Mouse (Mus musculus): ENCODE data around the gene Pkdcc.

DNA sequence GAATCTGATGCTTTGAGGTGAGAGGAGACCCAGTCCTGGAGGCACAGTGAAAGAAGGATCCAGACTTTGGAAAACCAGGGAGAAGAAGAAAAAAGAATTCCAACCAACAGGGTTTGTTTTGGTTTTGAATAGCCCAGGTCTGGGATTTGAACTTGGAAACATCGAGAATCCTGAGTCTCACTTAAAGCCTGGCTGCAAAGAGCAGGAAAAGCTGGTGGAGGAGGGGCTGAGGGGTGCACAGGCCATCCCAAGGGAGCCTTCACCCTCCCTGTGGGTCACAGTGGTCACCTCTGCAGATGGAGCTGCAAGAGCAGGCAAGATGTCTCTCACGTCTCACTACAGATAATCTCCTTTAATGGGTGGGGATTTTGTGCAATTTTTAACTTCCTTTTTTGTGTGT lies 6.6 kb upstream of the Pkdcc start:
- TF ChIP-seq CTCF (conservative IDR thresholded peaks at IDR 0.05; ENCODE audit: insufficient read depth, insufficient read length, low read depth, low read length) (no peak), POLR2A (IDR thresholded peaks at IDR 0.05; ENCODE audit: low read depth, low read length) (no peak)
